ENCODE assay signal across 8 mouse cellular contexts in the genomic region with DNA sequence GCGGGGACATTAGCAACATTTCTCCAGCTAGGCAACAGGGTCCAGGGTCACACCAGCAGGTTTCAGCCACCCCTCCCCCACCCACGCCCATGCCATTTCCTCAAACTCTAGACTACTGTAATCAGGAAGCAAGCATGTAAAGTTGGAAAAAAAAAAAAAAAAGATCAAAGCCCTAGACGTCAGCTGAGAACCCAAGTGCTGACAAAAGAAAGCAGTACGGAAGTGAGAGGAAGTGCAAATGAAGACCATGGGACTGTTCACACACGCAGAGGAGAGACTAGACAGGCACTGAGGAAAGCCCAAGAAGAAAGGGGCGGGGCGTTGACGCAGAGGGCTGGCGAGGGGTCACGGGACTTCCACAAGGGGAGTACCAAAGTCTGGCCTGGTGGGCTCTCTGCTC. TPM values are rescaled to one million over a fixed set of nuclear protein-coding genes. Genes with fewer than 3 reads are reported as not detected.
DNase-seq lines count a peak whose midpoint lies in the region; ATAC-seq and TF ChIP-seq lines count a peak whose summit lies in the region.

No protein-coding gene starts in this region.

- H3K9me3 ChIP-seq in hindbrain, embryonic 11.5 days (ENCODE audit: control insufficient read depth, low read length), result no peaks in the 10 kb centered on the region
- H3K9me3 ChIP-seq in hindbrain, embryonic 14.5 days (ENCODE audit: control insufficient read depth, low read length), result 0 out of 2 replicates have a peak, but pooled peaks cover 7% of the 10 kb centered on the region
- no peaks in the 10 kb centered on the region for H3K9me3 ChIP-seq in liver, embryonic 14.5 days (ENCODE audit: control insufficient read depth, low read length)
- H3K9me3 ChIP-seq in stomach, embryonic 14.5 days (ENCODE audit: control insufficient read depth, low read depth, low read length), result peaks cover 7% of the 10 kb centered on the region; the same call in 1 of the 2 replicates

- H3K36me3 ChIP-seq in hindbrain, embryonic 11.5 days (ENCODE audit: control insufficient read depth, insufficient read depth, low read length), result no peaks in the 10 kb centered on the region
- no peaks in the 10 kb centered on the region for H3K36me3 ChIP-seq in hindbrain, embryonic 14.5 days (replicated peaks; ENCODE audit: control insufficient read depth, insufficient read depth)
- no peaks in the 10 kb centered on the region for H3K36me3 ChIP-seq in liver, embryonic 14.5 days (replicated peaks; ENCODE audit: control insufficient read depth, insufficient read depth, low read depth)
- H3K36me3 ChIP-seq in stomach, embryonic 14.5 days (ENCODE audit: control insufficient read depth, insufficient read depth, low read length), result no peaks in the 10 kb centered on the region

- no peak for ATAC-seq in hindbrain, embryonic 11.5 days (ENCODE audit: low FRiP score)
- no peak for ATAC-seq in hindbrain, embryonic 14.5 days (ENCODE audit: low FRiP score)
- peak; percentile 43; the same call in 1 of the 2 replicates for ATAC-seq in liver, embryonic 14.5 days (ENCODE audit: insufficient read depth)
- ATAC-seq in stomach, embryonic 14.5 days (ENCODE audit: insufficient number of reproducible peaks, insufficient read depth, low FRiP score, low read depth), result peak; percentile 46; the same call in 1 of the 2 replicates

- no peak for TF ChIP-seq CTCF in bone marrow, adult 2 months (IDR thresholded peaks at IDR 0.05; ENCODE audit: control insufficient read depth, insufficient read depth, low read length)
- no peak for TF ChIP-seq CTCF in liver, embryonic 14.5 days (IDR thresholded peaks at IDR 0.05; ENCODE audit: low read depth)
- no peak for TF ChIP-seq CTCF in cerebellum, adult 2 months (IDR thresholded peaks at IDR 0.05; ENCODE audit: borderline replicate concordance, insufficient read depth, low read depth, low read length)

- no peak for TF ChIP-seq POLR2A in bone marrow, adult 2 months (IDR thresholded peaks at IDR 0.05; ENCODE audit: borderline replicate concordance, control insufficient read depth, low read depth, low read length)
- no peak for TF ChIP-seq POLR2A in cerebellum, adult 2 months (IDR thresholded peaks at IDR 0.05; ENCODE audit: borderline replicate concordance, insufficient read depth, low read length)

- H3K4me2 ChIP-seq in hindbrain, embryonic 11.5 days (replicated peaks; ENCODE audit: low read depth, low read length), result no peak overlapping the region
- no peak overlapping the region for H3K4me2 ChIP-seq in hindbrain, embryonic 14.5 days (replicated peaks)
- peak overlapping the region; percentile 38 for H3K4me2 ChIP-seq in liver, embryonic 14.5 days (ENCODE audit: low read depth)
- H3K4me2 ChIP-seq in stomach, embryonic 14.5 days (replicated peaks; ENCODE audit: low read depth, low read length), result no peak overlapping the region; the same call in 1 of the 2 replicates

- H3K27me3 ChIP-seq in hindbrain, embryonic 11.5 days (ENCODE audit: control insufficient read depth, insufficient read depth, low read length), result no peaks in the 10 kb centered on the region
- H3K27me3 ChIP-seq in hindbrain, embryonic 14.5 days (ENCODE audit: control insufficient read depth, insufficient read depth, low read length), result no peaks in the 10 kb centered on the region
- no peaks in the 10 kb centered on the region for H3K27me3 ChIP-seq in liver, embryonic 14.5 days (ENCODE audit: control insufficient read depth, insufficient read depth, low read length)
- no peaks in the 10 kb centered on the region for H3K27me3 ChIP-seq in stomach, embryonic 14.5 days (ENCODE audit: control insufficient read depth, insufficient read depth, low read length)
- H3K27me3 ChIP-seq in cerebellum, adult 2 months (ENCODE audit: control insufficient read depth, insufficient read depth, low read length), result no peaks in the 10 kb centered on the region

- no peak overlapping the region for H3K4me3 ChIP-seq in hindbrain, embryonic 11.5 days (ENCODE audit: low read depth, low read length)
- no peak overlapping the region for H3K4me3 ChIP-seq in hindbrain, embryonic 14.5 days (replicated peaks; ENCODE audit: low read length)
- peak overlapping the region; percentile 30 for H3K4me3 ChIP-seq in bone marrow, adult 2 months (replicated peaks; ENCODE audit: control insufficient read depth, low read depth, low read length)
- H3K4me3 ChIP-seq in liver, embryonic 14.5 days (ENCODE audit: insufficient read depth in 1 of 2, low read depth in 2 of 2, low read length in 2 of 2), result no peak overlapping the region; a peak in 1 of 4 replicates
- no peak overlapping the region for H3K4me3 ChIP-seq in stomach, embryonic 14.5 days (ENCODE audit: low read depth, low read length)
- H3K4me3 ChIP-seq in cerebellum, adult 2 months (replicated peaks; ENCODE audit: insufficient read depth, low read depth, low read length), result no peak overlapping the region

- H3K4me1 ChIP-seq in hindbrain, embryonic 11.5 days (replicated peaks; ENCODE audit: control insufficient read depth, insufficient read depth, low read length), result no peaks in the 10 kb centered on the region
- peaks cover 2% of the 10 kb centered on the region; the same call in 1 of the 2 replicates for H3K4me1 ChIP-seq in hindbrain, embryonic 14.5 days (replicated peaks; ENCODE audit: control insufficient read depth, insufficient read depth, low read length)
- H3K4me1 ChIP-seq in bone marrow, adult 2 months (ENCODE audit: control insufficient read depth, insufficient read depth, low read length), result no peaks in the 10 kb centered on the region; the same call in 1 of the 2 replicates
- H3K4me1 ChIP-seq in liver, embryonic 14.5 days (replicated peaks; ENCODE audit: control insufficient read depth in 2 of 2, insufficient read depth in 2 of 2, low read length in 1 of 2), result peaks cover 0 to 7% of the 10 kb centered on the region in 2 experiments; a peak in 2 of 4 replicates
- H3K4me1 ChIP-seq in stomach, embryonic 14.5 days (ENCODE audit: control insufficient read depth, insufficient read depth, low read length), result no peaks in the 10 kb centered on the region
- H3K4me1 ChIP-seq in cerebellum, adult 2 months (ENCODE audit: control insufficient read depth, insufficient read depth, low read length), result no peaks in the 10 kb centered on the region

- no peak overlapping the region for H3K27ac ChIP-seq in hindbrain, embryonic 11.5 days (ENCODE audit: low read depth, low read length)
- H3K27ac ChIP-seq in hindbrain, embryonic 14.5 days, result no peak overlapping the region
- peak overlapping the region; percentile 44 for H3K27ac ChIP-seq in bone marrow, adult 2 months (ENCODE audit: control insufficient read depth, insufficient read depth, low read depth, low read length, poor library complexity)
- no peak overlapping the region for H3K27ac ChIP-seq in liver, embryonic 14.5 days
- H3K27ac ChIP-seq in stomach, embryonic 14.5 days (ENCODE audit: low read length), result no peak overlapping the region
- H3K27ac ChIP-seq in cerebellum, adult 2 months (ENCODE audit: insufficient read depth, low read length), result no peak overlapping the region

- 62% methylated on average over 10 of the region's 10 CpGs for WGBS in hindbrain, embryonic 11.5 days
- 64% methylated on average over 10 of the region's 10 CpGs for WGBS in hindbrain, embryonic 14.5 days
- WGBS in bone marrow, adult 2 months, result 6% methylated on average over 10 of the region's 10 CpGs
- WGBS in liver, embryonic 14.5 days (ENCODE audit: insufficient replicate concordance), result 15% methylated on average over 10 of the region's 10 CpGs
- 42% methylated on average over 10 of the region's 10 CpGs for WGBS in stomach, embryonic 14.5 days
- WGBS in cerebellum, adult 2 months, result 75% methylated on average over 10 of the region's 10 CpGs

- no peak overlapping the region for H3K9ac ChIP-seq in hindbrain, embryonic 11.5 days (ENCODE audit: low read depth, low read length)
- H3K9ac ChIP-seq in hindbrain, embryonic 14.5 days, result no peak overlapping the region
- H3K9ac ChIP-seq in liver, embryonic 14.5 days (replicated peaks), result no peak overlapping the region
- no peak overlapping the region for H3K9ac ChIP-seq in stomach, embryonic 14.5 days (replicated peaks; ENCODE audit: low read depth, low read length)

- no peak for TF ChIP-seq EP300 in liver, embryonic 14.5 days (IDR thresholded peaks at IDR 0.05; ENCODE audit: low read depth)

- peak; percentile 18 for DNase-seq in hindbrain, embryonic 11.5 days (ENCODE audit: low spot score)
- DNase-seq in hindbrain, embryonic 14.5 days (ENCODE audit: low spot score), result no peak
- DNase-seq in liver, embryonic 14.5 days (ENCODE audit: low read depth in 3 of 3, low spot score in 3 of 3), result peak in 1 of 3 experiments; percentile 30
- DNase-seq in cerebellum, adult 2 months, result no peak
- no peak for DNase-seq in urinary bladder, adult 18-20 months (ENCODE audit: low spot score in 2 of 2)
- no peak for DNase-seq in layer of hippocampus, postnatal 25 days (ENCODE audit: extremely low spot score in 1 of 2, low spot score in 1 of 2)

RNA-seq across cellular contexts. Expression of gene Ubl3, which starts 57.4 kb away (rescaled TPM):
- polyA plus RNA-seq in hindbrain, embryonic 11.5 days (2014; fragmentation: Nextera tagmentation; extraction: Ambion mirVana), result 76.6 and 82.7 TPM in 2 replicates
- 102 and 114 TPM in 2 replicates for polyA plus RNA-seq in hindbrain, embryonic 14.5 days (2014; fragmentation: Nextera tagmentation; extraction: Ambion mirVana)
- 21.1 and 31.1 TPM in 2 replicates for polyA plus RNA-seq in bone marrow, adult 2 months (2011; ENCODE audit: insufficient read depth, insufficient read length, low replicate concordance, missing spikeins)
- 5.7 and 6.3 TPM in 2 replicates for polyA plus RNA-seq in liver, embryonic 14.5 days (2012; rRNA removed)
- polyA plus RNA-seq in liver, embryonic 14.5 days (2014; fragmentation: Nextera tagmentation; extraction: Ambion mirVana), result 16.0 and 17.2 TPM in 2 replicates
- polyA plus RNA-seq in stomach, embryonic 14.5 days (2014; fragmentation: Nextera tagmentation; extraction: Ambion mirVana), result 69.5 and 76.3 TPM in 2 replicates
- polyA plus RNA-seq in cerebellum, adult 2 months (2012; rRNA removed), result 182 and 202 TPM in 2 replicates
- total RNA-seq in layer of hippocampus, postnatal 25 days (2021), result 100 to 1,000 TPM; 232 to 264 TPM

Comparison
In these comparisons a context has a peak if more than half of its experiments do, and no peak if none do; other contexts are left out.
1. ATAC-seq: peak in liver, embryonic 14.5 days (single experiment) and stomach, embryonic 14.5 days (single experiment); none in hindbrain, embryonic 11.5 days (single experiment) and hindbrain, embryonic 14.5 days (single experiment).